Mouse (Mus musculus): ENCODE measurements around the gene Sema5a. TPM values are rescaled to one million over a fixed set of nuclear protein-coding genes. Genes with fewer than 3 reads are reported as not detected.

Sema5a gene
- polyA plus RNA-seq, 1 experiment: 14.0 TPM

DNA sequence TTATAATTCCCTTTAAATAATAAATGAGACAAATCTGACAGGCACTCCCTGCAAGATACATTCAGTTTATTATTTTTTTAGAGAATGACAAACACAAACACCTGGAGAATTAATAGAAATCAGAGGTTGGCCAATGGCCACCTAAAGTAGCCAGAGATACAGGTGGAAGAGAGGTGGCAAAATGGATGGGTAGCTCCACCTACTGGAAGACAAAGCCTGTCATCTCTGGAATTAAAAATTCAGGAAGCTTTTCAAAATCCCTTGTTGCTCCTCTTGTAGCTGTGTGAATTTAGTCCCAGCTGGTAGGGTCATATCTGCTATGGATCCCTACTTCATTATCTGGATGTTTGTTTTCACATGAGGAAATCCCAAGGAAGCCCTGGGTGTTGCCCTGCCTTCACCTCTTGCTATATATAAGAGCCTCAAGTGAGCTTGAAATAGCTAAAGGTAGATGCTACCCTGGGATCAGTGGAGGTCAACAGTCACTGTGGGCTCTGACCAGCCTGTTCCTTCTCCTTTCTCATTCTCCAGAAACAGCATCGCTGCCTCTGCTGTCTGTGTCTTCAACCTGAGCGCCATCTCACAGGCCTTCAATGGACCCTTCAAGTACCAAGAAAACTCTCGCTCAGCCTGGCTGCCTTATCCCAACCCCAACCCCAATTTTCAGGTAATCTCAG, 323.7 kb downstream of the Sema5a start:
- TF ChIP-seq CTCF (IDR thresholded peaks at IDR 0.05; ENCODE audit: borderline replicate concordance, extremely low read depth, insufficient read depth, insufficient read length) (peak; percentile 43; the same call in 1 of the 2 replicates), POLR2A (IDR thresholded peaks at IDR 0.05; ENCODE audit: borderline replicate concordance, extremely low read depth, insufficient read depth, insufficient read length, poor library complexity, severe bottlenecking) (no peak)
- DNase-seq (ENCODE audit: low read depth): peak; percentile 67

- TF ChIP-seq CTCF (IDR thresholded peaks at IDR 0.05; ENCODE audit: borderline replicate concordance, extremely low read depth, insufficient read depth, insufficient read length) (no peak), POLR2A (IDR thresholded peaks at IDR 0.05; ENCODE audit: borderline replicate concordance, extremely low read depth, insufficient read depth, insufficient read length, poor library complexity, severe bottlenecking) (no peak)
- DNase-seq (ENCODE audit: low read depth): peak; percentile 95
These were observed 324.3 kb downstream of the Sema5a start for GRCm38 (mm10) chr15:32568858-32569387.

DNA sequence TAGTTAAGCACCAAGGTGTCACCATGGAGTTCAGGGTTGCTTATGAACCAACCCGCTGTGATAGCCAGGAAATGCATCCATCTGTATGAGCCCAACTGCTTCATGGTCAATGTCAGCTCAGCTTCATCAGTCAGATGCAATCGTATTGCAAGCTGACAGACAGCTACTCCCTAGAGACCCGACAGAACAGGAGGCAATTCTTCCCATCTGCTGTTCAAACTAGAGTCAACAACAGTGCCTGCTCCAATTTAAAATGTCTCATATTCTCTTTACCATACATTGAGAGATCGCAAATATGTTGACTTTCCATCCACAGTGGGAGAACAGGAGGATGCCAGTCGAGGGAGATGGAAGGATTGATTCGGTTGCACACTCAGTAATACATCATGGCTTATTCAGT, 329.7 kb downstream of the Sema5a start:
- TF ChIP-seq CTCF (IDR thresholded peaks at IDR 0.05; ENCODE audit: borderline replicate concordance, extremely low read depth, insufficient read depth, insufficient read length): no peak
- no peak for TF ChIP-seq POLR2A (IDR thresholded peaks at IDR 0.05; ENCODE audit: borderline replicate concordance, extremely low read depth, insufficient read depth, insufficient read length, poor library complexity, severe bottlenecking)
- DNase-seq (ENCODE audit: low read depth): peak; percentile 59

DNA sequence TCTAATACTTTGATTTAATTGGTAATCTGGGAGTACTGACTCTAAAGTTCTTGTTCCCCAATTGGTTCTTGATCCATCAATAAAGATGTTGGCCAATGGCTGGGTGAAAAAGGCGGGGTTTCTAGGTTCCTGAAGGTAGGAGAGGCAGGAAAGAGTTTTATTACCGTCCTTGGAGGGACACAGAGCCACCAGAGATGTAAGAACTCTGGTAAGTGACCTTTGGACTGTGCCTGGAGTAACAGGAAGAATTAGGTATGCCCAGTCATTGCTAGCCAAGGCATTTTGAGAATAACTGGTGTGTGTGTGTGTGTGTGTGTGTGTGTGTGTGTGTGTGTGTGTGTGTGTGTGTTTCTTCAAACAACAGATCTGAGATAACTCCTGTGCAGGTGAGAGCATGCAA, 330.6 kb downstream of the Sema5a start:
- DNase-seq (ENCODE audit: low read depth): no peak
- TF ChIP-seq POLR2A (IDR thresholded peaks at IDR 0.05; ENCODE audit: borderline replicate concordance, extremely low read depth, insufficient read depth, insufficient read length, poor library complexity, severe bottlenecking) (no peak), CTCF (IDR thresholded peaks at IDR 0.05; ENCODE audit: borderline replicate concordance, extremely low read depth, insufficient read depth, insufficient read length) (no peak)

DNA sequence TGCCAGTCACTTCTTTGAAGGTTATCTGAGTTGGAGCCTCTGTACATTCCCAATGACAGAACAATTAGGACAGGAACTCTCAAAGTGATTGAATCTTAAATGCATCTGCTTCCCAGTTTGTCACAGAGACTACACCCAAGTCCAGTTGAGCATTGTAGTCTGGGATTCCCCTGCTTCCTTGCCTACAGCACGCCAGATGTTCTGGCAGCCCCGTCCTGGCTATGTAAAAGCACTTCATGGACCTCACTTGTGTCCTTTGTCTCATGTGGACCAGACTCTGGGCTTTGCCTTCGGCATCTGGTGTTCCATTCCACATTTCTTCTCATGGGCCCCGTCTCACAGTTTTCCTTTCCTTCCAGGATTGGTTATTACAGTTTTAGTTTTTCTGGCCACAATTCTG, 334.7 kb downstream of the Sema5a start:
- no peak for TF ChIP-seq POLR2A (IDR thresholded peaks at IDR 0.05; ENCODE audit: borderline replicate concordance, extremely low read depth, insufficient read depth, insufficient read length, poor library complexity, severe bottlenecking)
- TF ChIP-seq CTCF (IDR thresholded peaks at IDR 0.05; ENCODE audit: borderline replicate concordance, extremely low read depth, insufficient read depth, insufficient read length): no peak
- DNase-seq (ENCODE audit: low read depth): no peak

DNA sequence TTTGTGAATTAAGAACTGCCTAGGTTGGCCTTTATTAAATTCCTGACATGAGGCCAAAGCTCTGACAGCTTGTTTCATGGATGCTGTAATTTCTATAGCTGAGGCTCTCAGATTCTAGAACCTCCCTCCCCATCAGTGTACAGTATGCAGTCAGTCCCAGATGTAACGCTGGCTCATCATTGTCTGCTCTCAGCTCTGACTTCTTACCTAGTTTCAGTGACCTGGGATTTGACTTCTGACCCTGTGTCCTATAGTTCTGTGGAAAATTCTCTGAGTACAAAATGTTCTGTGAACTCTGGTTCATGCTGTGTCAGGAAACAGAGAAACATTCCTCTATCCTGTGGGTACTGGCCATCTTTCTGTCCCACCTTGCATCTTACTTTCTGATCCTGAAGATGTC, 346.0 kb downstream of the Sema5a start:
- no peak for DNase-seq (ENCODE audit: low read depth)
- TF ChIP-seq POLR2A (IDR thresholded peaks at IDR 0.05; ENCODE audit: borderline replicate concordance, extremely low read depth, insufficient read depth, insufficient read length, poor library complexity, severe bottlenecking) (no peak), CTCF (IDR thresholded peaks at IDR 0.05; ENCODE audit: borderline replicate concordance, extremely low read depth, insufficient read depth, insufficient read length) (no peak)

DNA sequence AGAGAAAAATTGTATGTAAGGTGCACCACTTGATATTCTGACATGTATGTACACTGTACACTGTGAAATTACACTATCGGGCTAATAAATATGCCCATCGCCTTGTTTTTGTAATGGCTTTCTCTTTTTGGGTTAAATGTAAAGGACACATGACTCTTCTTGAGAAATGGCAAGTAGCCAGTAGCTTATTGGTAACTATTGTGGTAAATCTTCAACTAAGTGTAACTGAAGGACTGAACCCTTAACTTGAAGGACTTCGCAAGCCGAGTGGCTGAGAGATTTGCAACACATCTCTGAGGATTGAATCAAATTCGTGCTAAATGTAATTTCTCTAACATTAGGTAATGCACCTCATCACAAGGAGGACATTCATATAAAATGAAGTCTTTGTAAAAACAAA, 349.1 kb downstream of the Sema5a start:
- DNase-seq (ENCODE audit: low read depth): no peak
- TF ChIP-seq POLR2A (IDR thresholded peaks at IDR 0.05; ENCODE audit: borderline replicate concordance, extremely low read depth, insufficient read depth, insufficient read length, poor library complexity, severe bottlenecking) (no peak), CTCF (IDR thresholded peaks at IDR 0.05; ENCODE audit: borderline replicate concordance, extremely low read depth, insufficient read depth, insufficient read length) (no peak)

DNA sequence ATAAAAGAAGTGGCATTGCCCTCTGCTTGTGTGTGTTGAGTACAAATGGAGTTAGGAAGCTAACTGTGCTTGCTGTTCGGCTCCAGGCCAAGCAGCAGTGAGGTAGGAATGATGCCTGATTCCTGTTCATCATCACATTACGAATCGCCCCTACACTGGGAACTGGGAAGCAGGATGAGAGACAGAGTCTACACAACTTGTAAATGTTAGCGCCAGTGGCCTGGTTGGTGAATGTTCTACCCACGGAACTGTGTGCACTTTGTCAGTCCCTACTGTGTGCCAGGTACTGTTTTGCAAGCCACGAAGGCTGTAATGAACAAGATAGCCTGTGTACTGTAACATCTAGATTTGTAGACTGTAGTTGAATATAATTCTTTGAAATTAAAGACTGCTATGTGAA, 352.0 kb downstream of the Sema5a start:
- TF ChIP-seq CTCF (IDR thresholded peaks at IDR 0.05; ENCODE audit: borderline replicate concordance, extremely low read depth, insufficient read depth, insufficient read length) (no peak), POLR2A (IDR thresholded peaks at IDR 0.05; ENCODE audit: borderline replicate concordance, extremely low read depth, insufficient read depth, insufficient read length, poor library complexity, severe bottlenecking) (no peak)
- peak; percentile 55 for DNase-seq (ENCODE audit: low read depth)

GRCm38 (mm10) chr15:32597189-32597588, 352.6 kb downstream of the Sema5a start:
- peak; percentile 71 for DNase-seq (ENCODE audit: low read depth)
- no peak for TF ChIP-seq CTCF (IDR thresholded peaks at IDR 0.05; ENCODE audit: borderline replicate concordance, extremely low read depth, insufficient read depth, insufficient read length)
- TF ChIP-seq POLR2A (IDR thresholded peaks at IDR 0.05; ENCODE audit: borderline replicate concordance, extremely low read depth, insufficient read depth, insufficient read length, poor library complexity, severe bottlenecking): no peak

DNA sequence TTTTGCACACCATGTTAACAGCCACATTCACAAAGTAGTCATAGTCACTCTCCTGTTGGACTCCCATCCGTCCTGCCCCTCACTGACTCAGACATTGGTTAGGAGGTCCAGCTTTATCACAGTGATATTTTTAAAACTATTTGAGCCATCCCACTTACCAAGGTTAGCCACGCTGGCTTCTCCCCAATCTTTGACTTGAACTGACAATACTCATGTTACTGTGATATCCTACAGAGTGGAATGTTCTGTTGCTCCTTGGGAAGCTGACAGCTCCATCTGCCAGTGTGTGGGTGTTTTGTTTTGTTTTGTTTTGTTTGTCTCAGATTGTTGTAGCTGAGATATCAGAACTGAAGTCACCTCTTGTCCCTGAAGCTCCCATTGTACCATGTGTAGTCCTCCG, 362.6 kb downstream of the Sema5a start:
- no peak for DNase-seq (ENCODE audit: low read depth)

GRCm38 (mm10) chr15:32610776-32611175, 366.2 kb downstream of the Sema5a start:
- TF ChIP-seq CTCF (IDR thresholded peaks at IDR 0.05; ENCODE audit: borderline replicate concordance, extremely low read depth, insufficient read depth, insufficient read length) (no peak), POLR2A (IDR thresholded peaks at IDR 0.05; ENCODE audit: borderline replicate concordance, extremely low read depth, insufficient read depth, insufficient read length, poor library complexity, severe bottlenecking) (no peak)
- DNase-seq (ENCODE audit: low read depth): peak; percentile 55

More for the DNA sequence above, 362.6 kb downstream of the Sema5a start:
- TF ChIP-seq POLR2A (IDR thresholded peaks at IDR 0.05; ENCODE audit: borderline replicate concordance, extremely low read depth, insufficient read depth, insufficient read length, poor library complexity, severe bottlenecking) (no peak), CTCF (IDR thresholded peaks at IDR 0.05; ENCODE audit: borderline replicate concordance, extremely low read depth, insufficient read depth, insufficient read length) (no peak)

DNA sequence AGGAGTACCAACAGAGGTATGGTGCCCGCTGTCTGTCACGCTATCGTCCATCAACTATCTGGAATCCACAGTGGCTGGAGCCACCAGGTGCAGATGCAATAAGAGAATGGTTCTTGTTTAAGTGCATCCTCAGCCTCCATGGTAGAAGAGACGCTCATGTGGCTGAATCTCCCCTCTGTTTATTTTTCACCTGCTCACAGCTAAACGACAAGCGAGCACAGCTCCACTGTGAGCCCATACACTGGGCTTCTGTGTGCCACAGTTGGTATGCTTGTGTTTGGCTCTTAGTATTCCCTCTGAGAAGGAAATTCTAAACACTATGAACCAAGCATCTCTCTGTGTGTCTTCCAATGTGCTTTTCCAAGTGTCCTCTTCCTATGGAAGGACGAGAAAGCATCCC, 366.6 kb downstream of the Sema5a start:
- TF ChIP-seq CTCF (IDR thresholded peaks at IDR 0.05; ENCODE audit: borderline replicate concordance, extremely low read depth, insufficient read depth, insufficient read length) (no peak), POLR2A (IDR thresholded peaks at IDR 0.05; ENCODE audit: borderline replicate concordance, extremely low read depth, insufficient read depth, insufficient read length, poor library complexity, severe bottlenecking) (no peak)
- no peak for DNase-seq (ENCODE audit: low read depth)

All from brain, embryonic 14.5 days (tissue).